Mouse (Mus musculus) kidney, adult 11 months (tissue): ENCODE measurements around the gene Rinl.

Experiments
- DNase-seq: peaks from one replicate; pipeline ENCODE4 v3.0.0; 2022

Rinl gene

GRCm38 (mm10) chr7:28788307-28789195, at the start of gene Rinl:
Rinl (plus strand) TSS chr7:28788969.
- DNase-seq: no peak

- no peak for DNase-seq
Measured at GRCm38 (mm10) chr7:28739829-28740228, 48.9 kb upstream of the Rinl start.

- DNase-seq: no peak
Measured at GRCm38 (mm10) chr7:28740949-28741348, 47.8 kb upstream of the Rinl start.

- no peak for DNase-seq
Measured at GRCm38 (mm10) chr7:28741368-28741708, 47.4 kb upstream of the Rinl start.

GRCm38 (mm10) chr7:28741709-28742438, 46.9 kb upstream of the Rinl start, which contains the start of the genes Mrps12 and Sars2:
Mrps12 (minus strand) TSS chr7:28741820.
Sars2 (plus strand) TSS chr7:28741992.
- DNase-seq: peak; percentile 98

GRCm38 (mm10) chr7:28749935-28750334, 38.8 kb upstream of the Rinl start:
- no peak for DNase-seq

- no peak for DNase-seq
Measured at GRCm38 (mm10) chr7:28756079-28756478, 32.7 kb upstream of the Rinl start, which contains the start of gene Ccer2. Ccer2 (plus strand) TSS chr7:28756174.

GRCm38 (mm10) chr7:28758623-28759022, 30.1 kb upstream of the Rinl start:
- DNase-seq: no peak

GRCm38 (mm10) chr7:28761907-28762306, 26.9 kb upstream of the Rinl start:
- peak; percentile 38 for DNase-seq

GRCm38 (mm10) chr7:28765211-28765610, 23.6 kb upstream of the Rinl start:
- no peak for DNase-seq

GRCm38 (mm10) chr7:28766173-28766879, 22.4 kb upstream of the Rinl start, which contains the start of gene Sirt2:
Sirt2 (plus strand) TSS chr7:28766735.
- peak; percentile 99 for DNase-seq

- no peak for DNase-seq
Measured at GRCm38 (mm10) chr7:28766910-28767309, 21.9 kb upstream of the Rinl start.

- DNase-seq: no peak
Measured at GRCm38 (mm10) chr7:28767462-28767965, 21.3 kb upstream of the Rinl start, which contains the start of gene Nfkbib. Nfkbib (minus strand) TSS chr7:28767512.

GRCm38 (mm10) chr7:28769414-28769958, 19.3 kb upstream of the Rinl start:
- no peak for DNase-seq

- no peak for DNase-seq
Measured at GRCm38 (mm10) chr7:28770309-28770708, 18.5 kb upstream of the Rinl start.

GRCm38 (mm10) chr7:28771867-28772266, 16.9 kb upstream of the Rinl start:
- DNase-seq: no peak

GRCm38 (mm10) chr7:28773163-28773562, 15.6 kb upstream of the Rinl start:
- DNase-seq: no peak

GRCm38 (mm10) chr7:28774164-28774563, 14.6 kb upstream of the Rinl start:
- DNase-seq: no peak

GRCm38 (mm10) chr7:28775129-28775528, 13.6 kb upstream of the Rinl start:
- no peak for DNase-seq

- no peak for DNase-seq
Measured at GRCm38 (mm10) chr7:28778825-28779224, 9.9 kb upstream of the Rinl start.

- DNase-seq: peak; percentile 48
Measured at GRCm38 (mm10) chr7:28780067-28780658, 8.6 kb upstream of the Rinl start.

- DNase-seq: no peak
Measured at GRCm38 (mm10) chr7:28780857-28781256, 7.9 kb upstream of the Rinl start.
